Mouse (Mus musculus) embryonic facial prominence, embryonic 15.5 days (tissue): Measurements from ENCODE around the gene Gm20821. TPM values are rescaled to one million over a fixed set of nuclear protein-coding genes. Genes with fewer than 3 reads are reported as not detected.
"Not testable (repeated sequence)": the region's sequence is repeated elsewhere in the genome, so short reads cannot be mapped to it uniquely, and the experiment has no call there.

Experiments used
- ATAC-seq: fragments of 200-750 bp; cut with Nextera tagmentation; 2 replicates; pipeline ENCODE4 v1.8.0; 2017; ENCODE audit warnings: low read depth, moderate TSS enrichment; ENCODE audit not compliant: insufficient number of reproducible peaks, low FRiP score, low TSS enrichment
- H3K27ac ChIP-seq: fragments of 300-500 bp; sonication (generic); replicated peaks from 2 replicates; pipeline ENCODE4 v1.5.1; 2015; ENCODE audit warnings: mild to moderate bottlenecking, inconsistent platforms
- H3K27me3 ChIP-seq: fragments of 300-500 bp; sonication (generic); 2 replicates; pipeline ENCODE4 v1.6.1; 2015; ENCODE audit warnings: inconsistent platforms
- H3K36me3 ChIP-seq: fragments of 300-500 bp; sonication (generic); 2 replicates; pipeline ENCODE4 v1.6.1; 2015; ENCODE audit warnings: mild to moderate bottlenecking, inconsistent platforms
- H3K4me1 ChIP-seq: fragments of 300-500 bp; sonication (generic); 2 replicates; pipeline ENCODE4 v1.6.1; 2015; ENCODE audit warnings: inconsistent platforms
- H3K4me2 ChIP-seq: fragments of 300-500 bp; sonication (generic); replicated peaks from 2 replicates; pipeline ENCODE4 v1.6.1; 2015; ENCODE audit warnings: mild to moderate bottlenecking, inconsistent platforms
- H3K4me3 ChIP-seq: fragments of 300-500 bp; sonication (generic); replicated peaks from 2 replicates; pipeline ENCODE4 v1.5.1; 2015; ENCODE audit warnings: mild to moderate bottlenecking, inconsistent platforms
- H3K9ac ChIP-seq: fragments of 300-500 bp; sonication (generic); 2 replicates; pipeline ENCODE4 v1.6.1; 2015; ENCODE audit warnings: inconsistent platforms
- H3K9me3 ChIP-seq: fragments of 300-500 bp; sonication (generic); replicated peaks from 2 replicates; pipeline ENCODE4 v1.6.1; 2016; ENCODE audit warnings: inconsistent platforms
- WGBS: fragments of 180-500 bp; shearing (Covaris S2); methylation state at CpG from one replicate; pipeline ENCODE4 v1.1.7; 2015; 5-methylcytosine and 5-hydroxymethylcytosine counted together
- polyA plus RNA-seq: library from polyadenylated mRNA; unstranded; fragments of >200 nt; fragmentation: Nextera tagmentation; extraction: Ambion mirVana; gene quantifications from 2 replicates; pipeline ENCODE4 v1.2.1, GENCODE M21; 2015

Gm20821 gene
- polyA plus RNA-seq: not detected in 2 replicates

GRCm38 (mm10) chrY:9781504-9781903, at the start of gene Gm20821:
Gene Gm20821, plus strand, starts transcription at chrY:9781804.
- not testable (repeated sequence) for H3K9ac ChIP-seq, H3K36me3 ChIP-seq, H3K4me3 ChIP-seq, H3K9me3 ChIP-seq, H3K4me1 ChIP-seq, H3K4me2 ChIP-seq, H3K27me3 ChIP-seq, H3K27ac ChIP-seq, ATAC-seq
- WGBS: 43% methylated on average over 2 of the region's 2 CpGs
